Mouse (Mus musculus): ENCODE data around the gene Glyr1.

Gene Glyr1

DNA sequence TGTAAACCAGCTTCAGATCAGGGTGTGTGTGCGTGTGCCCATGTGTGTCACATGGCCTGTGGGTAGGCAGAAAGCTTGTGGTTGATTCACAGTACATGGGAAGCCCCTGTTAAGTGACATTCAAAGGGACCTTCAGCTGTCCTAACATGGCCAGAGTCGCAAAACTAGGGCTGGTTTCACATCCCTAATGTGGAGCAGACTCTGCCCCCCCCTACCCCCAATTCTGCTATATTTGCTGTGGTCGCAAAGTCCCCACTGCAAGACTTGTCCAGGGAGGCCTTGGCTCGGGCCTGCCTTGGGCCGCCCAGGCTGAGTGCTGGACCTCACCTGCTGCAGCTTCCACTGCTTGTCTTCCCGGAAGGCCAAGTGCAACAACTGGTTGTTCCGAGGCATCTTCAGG lies 38.4 kb downstream of the Glyr1 start:
- DNase-seq (ENCODE audit: low spot score), result no peak

DNA sequence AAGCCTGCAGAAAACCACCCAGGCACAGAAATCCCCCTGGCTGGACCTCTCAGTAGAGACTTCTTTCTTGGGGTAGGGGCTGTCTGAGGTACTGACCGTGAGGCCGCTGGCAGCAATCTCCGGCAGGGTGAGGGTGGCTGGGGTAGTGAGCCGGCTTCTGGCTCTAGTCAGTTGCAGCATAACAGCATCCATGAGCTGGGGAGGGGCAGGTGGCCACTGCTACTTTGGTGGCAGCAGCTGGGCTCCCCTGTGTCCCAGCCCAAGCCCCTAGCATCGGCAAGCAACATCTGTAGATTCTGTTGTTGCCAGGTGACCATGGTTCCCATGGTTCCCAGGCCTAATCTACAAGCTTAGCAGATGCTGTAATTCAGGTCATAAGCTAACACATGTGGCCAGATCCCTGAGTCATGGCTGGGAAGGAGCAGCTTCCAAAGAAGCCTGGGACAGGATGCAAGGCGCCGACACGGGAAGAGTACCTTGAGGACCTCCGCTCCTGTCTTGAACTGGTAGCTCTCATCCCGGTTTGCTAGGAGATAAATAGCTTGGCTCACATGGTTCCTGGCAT lies 39.2 kb downstream of the Glyr1 start:
- no peak for DNase-seq (ENCODE audit: low spot score)

DNA sequence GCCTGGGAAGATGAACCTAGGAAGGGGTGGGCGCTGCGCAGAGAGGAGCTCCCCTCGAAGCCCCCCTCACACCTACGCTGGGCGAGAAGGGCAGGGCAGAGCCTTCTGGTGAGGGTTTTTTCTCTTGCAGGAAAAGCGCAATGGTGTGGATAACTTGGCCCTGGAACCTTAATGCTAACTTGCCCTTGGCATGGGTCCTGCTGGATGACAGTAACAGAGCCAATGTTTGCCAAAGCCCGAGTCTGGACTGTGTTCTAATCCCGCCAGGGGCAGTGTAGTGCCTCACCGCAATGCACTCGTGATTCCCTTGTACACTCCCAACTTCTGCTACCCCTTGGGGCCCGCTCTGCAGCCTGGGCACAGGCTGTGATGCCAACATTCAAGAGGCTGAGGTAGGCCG lies 41.6 kb downstream of the Glyr1 start:
- no peak for DNase-seq (ENCODE audit: low spot score)

DNA sequence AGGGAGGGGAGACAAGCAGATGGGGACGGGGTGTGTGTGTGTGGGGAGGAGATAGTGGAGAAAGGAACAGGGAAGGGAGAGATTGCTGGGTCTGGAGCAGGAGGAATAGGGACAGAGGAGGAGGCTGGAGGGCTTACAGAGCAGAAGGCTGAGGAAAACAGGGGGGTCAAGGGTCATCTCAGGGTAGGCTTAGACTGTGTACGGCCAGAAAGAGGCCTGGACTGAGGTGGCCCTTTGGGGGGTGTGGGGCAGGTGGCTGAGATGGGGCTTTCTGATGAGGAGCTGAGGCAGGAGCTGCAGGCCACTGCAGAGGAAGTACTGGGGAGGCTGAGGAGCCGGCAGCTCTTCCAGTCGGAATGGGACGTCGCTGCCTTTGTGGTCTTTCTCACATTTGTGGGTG lies 42.2 kb downstream of the Glyr1 start:
- DNase-seq (ENCODE audit: low spot score), result no peak

DNA sequence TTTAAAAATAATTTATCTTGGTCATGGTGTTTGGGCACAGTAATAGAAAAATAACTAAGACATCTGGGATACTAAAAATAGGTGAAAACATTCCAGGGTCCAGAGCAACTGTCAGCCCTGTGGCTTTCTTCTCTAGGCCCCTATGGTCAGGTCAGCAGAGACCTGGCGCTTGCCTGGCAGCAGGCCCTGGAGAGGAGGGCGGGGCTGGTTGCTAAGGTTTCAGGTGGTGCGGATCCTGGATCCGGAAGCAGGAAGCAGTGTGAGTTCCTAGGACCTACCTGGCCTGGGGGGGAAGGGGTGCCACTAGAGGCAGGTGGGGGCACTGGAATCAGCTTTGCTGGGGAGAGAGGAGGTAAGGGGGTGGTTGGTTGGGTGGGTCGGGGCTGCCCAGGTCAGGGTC lies 42.6 kb downstream of the Glyr1 start, which contains the start of gene Smim22:
TSS of gene Smim22 (plus strand) at position 222 of the 400 bp plus-strand sequence.
- no peak for DNase-seq (ENCODE audit: low spot score)

DNA sequence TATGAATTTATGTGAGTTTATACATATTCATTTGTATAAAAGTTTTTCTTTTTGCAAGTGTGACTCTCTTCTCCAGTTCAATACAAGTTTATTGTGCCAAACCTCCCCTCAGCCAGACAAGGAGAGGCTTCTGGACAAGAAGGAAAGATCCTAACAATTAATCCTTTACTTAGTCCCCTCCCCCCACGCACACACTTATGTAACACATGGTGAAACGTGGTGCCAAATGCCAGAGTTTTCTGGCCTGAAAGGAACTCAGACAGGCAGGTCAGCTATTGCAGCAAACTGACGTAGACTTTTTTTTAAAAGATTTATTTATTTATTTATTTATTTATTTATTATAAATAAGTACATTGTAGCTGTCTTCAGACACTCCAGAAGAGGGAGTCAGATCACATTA lies 49.1 kb downstream of the Glyr1 start:
- DNase-seq (ENCODE audit: low spot score), result no peak

DNA sequence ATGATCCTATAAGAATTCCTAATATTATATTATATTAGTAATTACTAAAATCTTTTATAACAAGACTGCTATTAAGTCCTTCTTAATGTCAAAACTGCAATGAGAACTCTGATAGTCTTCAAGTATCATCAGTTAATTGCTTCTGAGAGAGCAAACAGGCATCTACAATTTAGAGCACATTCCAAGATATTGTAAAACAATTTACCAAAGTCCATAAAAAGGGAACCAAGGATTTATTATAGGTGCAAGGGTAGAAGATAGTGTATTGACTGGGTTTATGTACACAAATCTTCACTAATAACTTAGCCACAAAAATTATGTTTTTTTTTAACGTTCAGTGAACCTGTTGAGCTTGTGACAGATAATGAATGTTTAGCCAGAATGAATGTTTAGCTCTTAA lies 50.7 kb downstream of the Glyr1 start:
- no peak for DNase-seq (ENCODE audit: low spot score)

DNA sequence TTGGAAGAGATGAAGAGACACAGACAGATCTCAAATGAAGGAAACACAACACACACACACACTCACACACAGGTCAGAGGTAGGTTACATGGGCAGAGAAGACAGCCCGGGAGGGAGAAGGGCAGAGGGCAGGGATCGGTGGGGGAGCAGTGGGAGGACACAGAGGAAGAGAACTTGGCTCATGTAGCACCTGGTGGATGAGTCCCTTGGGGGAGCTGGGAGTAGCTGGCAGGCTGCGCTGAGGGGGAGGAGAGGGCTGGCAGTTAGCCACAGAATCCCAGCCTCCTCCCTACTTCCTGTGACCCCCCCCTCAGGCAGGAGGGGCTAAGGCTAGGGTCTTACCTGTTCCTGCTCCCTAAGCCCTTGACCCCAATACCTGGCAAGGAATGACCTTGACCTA lies 52.1 kb downstream of the Glyr1 start, which contains the start of gene Sept12:
TSS of gene Sept12 (minus strand) at position 300 of the 400 bp plus-strand sequence.
- no peak for DNase-seq (ENCODE audit: low spot score)

DNA sequence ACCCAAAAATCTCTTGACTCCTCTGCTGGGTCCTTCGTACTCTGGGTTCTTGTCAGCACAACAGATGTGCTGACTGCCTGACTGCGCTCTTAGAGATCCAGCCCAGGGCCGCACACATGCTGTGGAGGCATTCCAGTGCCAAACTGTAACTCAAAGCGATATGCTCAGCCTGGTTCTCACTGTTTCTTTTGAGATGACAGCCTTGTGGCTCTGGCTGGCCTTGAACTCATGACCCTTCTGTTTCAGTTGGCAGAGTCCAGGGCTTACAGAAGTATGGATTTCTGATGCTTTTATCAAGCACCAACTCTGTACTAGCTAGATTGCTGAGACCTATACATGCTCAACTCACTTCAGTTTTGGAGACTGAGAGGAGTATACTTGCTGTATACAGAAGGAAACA lies 56.4 kb downstream of the Glyr1 start:
- DNase-seq (ENCODE audit: low spot score), result no peak

DNA sequence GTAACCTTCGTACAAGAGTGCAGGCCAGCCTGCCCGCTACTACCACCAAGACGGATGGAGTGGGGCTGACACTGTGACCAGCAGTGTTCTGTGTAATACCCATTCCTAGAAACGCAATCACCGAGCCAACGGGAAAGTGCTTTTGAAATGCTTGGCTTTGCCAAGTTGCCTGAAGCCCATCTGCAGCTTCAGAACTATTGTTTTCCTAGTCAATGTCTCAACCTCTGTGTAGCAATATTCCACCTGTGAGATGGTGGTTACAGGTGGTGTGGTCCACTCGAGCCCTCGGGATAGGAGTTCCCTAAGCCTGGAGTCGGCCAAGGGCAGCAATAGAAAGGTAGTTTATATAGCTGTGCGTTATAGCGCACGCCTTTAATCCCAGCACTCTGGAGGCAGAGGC lies 64.9 kb downstream of the Glyr1 start:
- no peak for DNase-seq (ENCODE audit: low spot score)

DNA sequence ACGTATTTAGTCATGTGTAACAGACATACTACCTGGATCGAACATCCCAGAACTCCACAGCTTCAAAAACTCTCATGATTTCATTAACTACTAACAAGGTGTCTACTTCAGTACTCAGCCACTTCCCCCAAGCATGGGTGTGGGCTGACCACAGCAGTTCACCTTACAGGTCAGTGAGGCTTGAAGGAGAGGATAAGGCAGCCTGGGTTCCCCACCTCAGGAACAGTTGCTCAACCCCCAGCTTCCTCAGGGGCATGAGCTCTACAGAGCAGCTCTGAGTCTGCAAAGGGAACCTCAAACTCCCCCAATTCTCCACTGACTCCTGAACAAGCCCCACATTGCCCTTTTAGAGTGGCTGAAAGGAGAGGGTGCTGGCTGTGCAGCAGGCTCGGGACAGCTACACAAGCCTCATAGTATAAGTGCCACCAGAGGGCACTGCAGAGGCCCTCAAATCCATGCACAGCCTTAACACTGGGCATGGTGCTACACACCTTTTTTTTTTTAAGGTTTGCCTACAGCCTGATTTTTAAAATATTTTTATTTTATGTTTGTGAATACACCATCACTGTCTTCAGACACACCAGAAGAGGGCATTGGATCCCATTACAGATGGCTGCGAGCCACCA lies 69.8 kb downstream of the Glyr1 start:
- DNase-seq (ENCODE audit: low spot score), result no peak

DNA sequence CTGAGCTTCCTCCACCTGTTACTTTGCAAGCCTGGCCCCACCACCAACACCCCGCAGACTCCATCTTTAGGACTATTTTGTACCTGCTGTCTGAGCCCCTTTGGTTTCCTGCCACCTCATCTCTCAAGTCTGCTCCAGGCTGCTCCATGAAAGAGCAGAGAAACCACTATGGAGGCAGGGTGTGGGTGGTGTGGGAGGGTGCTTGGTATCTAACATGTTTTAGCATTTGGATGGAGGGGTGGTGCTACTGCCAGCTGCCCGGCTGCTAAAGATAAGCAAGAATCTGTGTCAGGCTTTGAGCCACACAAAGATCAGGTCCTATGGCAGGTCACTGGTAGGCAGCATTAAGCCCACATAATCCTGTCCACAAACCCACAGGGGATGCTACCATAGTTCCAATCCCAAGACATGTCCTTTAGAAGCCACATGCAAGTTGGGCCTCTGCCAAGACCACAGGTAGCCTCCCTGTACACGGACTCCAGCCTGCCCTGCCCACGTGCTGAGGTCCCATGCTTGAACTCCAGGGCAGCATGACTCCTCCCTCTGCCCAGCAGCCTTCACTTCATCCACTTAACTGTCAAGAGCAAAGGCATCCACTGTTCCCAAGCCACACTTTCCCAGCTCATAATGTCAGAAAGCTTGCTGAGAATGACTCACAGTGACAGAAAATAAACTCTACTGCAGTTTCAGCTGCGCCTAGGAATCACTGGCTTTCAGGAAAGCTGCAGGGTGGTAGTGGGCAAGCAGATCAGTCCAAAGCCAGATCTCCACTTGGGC lies 71.2 kb downstream of the Glyr1 start:
- DNase-seq (ENCODE audit: low spot score), result no peak

DNA sequence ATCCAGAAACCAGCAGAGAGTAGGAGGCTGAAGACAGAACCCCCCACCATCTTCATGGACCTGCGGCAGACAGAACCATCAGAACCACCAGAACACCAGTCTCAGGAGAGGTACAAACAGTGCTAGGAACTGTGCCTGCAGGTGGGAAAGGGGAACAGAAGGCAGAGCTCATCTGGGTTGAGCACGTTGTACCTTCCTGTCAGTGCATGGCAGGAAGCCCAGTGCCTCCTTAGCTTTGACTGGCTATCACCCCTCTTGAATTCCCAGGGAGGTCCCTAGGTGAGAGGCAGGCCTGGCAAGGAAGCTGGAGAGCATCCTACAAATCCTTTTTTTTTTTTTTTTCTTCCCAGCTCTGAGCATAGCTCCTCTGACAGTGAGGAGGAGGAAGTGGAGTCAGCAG lies 73.5 kb downstream of the Glyr1 start:
- no peak for DNase-seq (ENCODE audit: low spot score)

DNA sequence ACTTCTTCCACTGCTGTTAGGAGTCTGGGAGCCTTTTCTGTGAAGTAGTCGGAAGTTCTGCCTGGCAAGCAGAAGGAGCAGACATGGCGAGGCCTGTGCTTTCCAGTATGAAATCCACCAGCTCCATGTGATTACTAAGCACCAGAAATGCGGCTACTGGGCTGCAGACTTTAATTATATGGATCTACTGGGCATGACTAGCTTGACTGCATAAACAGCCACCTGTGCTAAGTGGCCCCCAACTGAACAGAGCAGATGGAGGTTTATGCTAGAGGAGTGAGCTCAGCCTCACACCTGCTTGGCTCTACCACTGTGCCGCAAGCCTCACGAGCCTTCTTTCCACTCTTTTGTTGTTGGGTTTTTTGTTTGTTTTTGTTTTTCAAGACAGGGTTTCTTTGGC lies 75.1 kb downstream of the Glyr1 start:
- DNase-seq (ENCODE audit: low spot score), result no peak

DNA sequence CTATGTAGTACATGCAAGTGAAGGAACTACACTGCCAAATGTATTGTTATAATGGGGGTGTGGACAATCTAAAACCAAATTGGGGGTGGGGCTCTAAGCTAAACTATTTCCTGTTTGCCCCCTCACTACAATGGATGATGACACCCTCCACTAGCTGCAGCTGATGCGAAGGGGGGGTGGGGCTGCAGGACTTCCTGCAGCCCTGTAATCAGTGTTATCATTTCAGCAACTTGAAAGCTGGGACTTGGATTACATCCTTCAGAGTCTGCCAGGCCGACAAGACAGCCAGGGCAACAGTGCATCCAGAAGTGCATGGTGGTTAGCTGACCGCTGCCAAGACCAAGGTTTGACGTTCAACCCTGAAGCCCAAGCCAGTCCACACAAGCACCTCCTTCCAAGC lies 78.0 kb downstream of the Glyr1 start:
- no peak for DNase-seq (ENCODE audit: low spot score)

DNA sequence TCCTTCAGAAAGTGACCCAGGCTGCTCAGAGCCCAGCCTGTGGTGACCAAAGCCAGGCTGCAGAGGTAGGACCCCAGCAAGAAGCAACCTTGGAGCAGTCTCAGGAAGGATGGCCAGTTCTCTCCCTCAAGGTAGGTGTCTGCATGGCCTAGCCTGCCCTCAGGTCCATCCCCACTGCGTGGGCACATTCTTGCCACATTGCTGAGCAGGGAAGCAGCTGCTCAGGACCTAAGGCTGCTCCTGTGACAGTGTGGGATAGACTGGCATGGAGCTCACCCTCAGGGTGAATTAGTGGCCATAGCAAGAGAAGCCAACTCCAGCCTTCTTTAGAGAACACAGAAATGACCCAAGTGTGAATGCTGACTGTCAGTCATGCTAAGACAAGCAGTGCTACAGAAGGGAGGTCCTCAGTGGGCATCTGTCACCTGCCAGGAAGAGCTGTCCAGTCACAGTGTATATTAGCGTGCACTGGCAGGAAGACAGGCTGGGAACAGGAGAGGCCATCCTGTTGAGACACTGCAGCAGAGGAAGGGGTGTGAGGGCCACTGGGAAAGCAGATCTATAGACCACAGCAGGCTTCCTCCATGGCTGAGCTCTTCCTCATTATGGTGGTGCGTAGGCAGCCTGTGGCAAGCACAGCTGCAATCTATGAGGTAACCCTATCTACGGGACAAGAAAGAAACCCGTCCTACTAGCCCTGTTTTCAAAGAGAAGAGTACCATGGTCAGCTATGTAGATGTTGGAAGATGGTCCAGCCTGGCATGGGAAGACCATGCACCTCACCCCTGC lies 80.4 kb downstream of the Glyr1 start:
- no peak for DNase-seq (ENCODE audit: low spot score)

DNA sequence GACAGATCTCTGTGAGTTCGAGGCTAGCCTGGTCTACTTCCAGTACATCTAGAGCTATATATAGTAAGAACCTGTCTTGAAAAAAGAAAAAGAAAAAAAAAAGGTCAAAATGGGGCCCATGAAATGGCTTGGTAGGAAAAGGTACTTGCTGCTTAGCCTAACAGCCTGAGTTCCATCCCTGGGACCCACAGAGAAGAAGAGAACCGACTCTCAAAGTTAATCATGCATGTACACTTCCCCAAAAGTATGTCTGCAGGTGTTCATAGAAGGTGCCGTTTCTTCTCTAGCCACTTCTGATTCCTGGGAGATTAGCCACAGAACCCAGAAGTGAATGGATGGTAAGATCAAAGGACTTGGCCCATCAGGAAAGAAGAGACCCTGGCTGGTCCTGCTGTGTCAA lies 81.2 kb downstream of the Glyr1 start:
- DNase-seq (ENCODE audit: low spot score), result no peak

DNA sequence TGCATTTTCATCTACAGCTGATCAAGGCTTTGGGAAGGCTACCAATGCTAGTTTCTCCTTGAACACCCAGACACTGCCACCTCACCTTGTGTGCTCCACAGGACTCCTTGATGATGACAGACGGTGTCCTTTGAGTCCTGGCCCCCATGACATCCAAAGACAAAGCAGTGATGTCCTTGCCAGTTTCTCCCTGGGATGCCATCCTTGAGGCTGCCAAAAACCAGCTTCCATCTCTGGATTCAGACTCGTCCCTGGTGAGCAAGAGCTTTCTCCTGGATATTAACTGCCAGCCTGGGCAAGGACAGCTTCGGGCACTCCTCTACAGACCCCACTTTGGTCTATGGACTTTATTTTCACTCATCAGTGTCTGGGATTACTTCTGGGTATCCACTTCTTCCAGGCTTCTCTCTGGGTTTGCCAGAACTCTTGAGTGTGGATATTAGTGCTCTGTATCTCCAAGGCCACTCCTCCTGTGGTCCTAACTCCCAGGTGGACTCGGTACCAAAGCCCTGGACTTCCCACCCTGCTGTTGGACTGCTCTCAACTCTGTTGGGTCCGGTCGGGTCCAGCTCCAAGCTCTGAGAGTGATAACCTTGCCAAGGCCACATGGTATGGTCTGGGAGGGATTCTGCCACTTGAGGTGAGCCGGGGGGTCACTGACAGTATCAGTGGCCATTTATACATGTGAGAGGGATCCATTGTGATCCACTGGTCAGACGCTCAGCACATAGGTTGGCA lies 84.1 kb downstream of the Glyr1 start:
- DNase-seq (ENCODE audit: low spot score), result no peak

DNA sequence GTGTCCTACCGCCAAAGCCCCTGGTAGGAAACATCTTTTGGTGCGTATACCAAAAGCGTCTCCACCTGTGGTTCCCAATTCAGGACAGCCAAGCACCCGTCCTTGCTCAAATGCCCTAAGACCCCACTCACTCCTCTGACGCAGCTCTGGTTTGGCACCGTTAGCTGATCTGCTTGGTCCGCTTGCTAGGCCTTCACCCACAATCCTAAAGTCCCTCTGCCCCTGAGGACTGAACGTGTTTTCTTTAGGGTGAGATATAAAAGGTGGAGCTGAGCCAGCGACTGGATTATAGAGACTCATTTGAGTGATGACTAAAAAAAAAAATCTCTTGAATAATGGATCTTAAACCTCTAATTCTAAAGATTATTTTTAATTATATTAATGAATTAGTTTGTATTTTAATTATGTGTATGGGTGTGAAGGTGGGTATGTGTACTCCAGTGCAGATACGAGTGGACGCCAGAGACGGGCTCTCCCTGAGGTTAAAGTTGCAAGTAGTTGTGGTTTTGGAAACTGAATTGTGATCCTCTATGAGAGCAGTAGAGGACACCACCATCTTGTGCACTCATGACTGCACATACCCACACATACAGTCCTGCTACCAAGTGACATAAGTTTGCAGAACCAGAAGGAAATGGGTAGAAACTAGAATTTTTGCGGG lies 84.8 kb downstream of the Glyr1 start:
- DNase-seq (ENCODE audit: low spot score), result no peak
